Mouse (Mus musculus): Measurements from ENCODE around the gene Klk10.

- no peak for TF ChIP-seq CTCF (IDR thresholded peaks at IDR 0.05; ENCODE audit: control insufficient read depth, insufficient read depth, low read length)
- TF ChIP-seq POLR2A (IDR thresholded peaks at IDR 0.05; ENCODE audit: borderline replicate concordance, control insufficient read depth, low read depth, low read length), result no peak
Measured at GRCm38 (mm10) chr7:43772901-43773300, 7.9 kb upstream of the Klk10 start.
